Mouse (Mus musculus) large intestine, adult 2 months (tissue): Measurements from ENCODE around the gene Zdhhc20. TPM values are rescaled to one million over a fixed set of nuclear protein-coding genes. Genes with fewer than 3 reads are reported as not detected.

Source experiments
- polyA plus RNA-seq: library from polyadenylated mRNA; depleted of rRNA; stranded (reverse); fragments of >200 nt; gene quantifications from 2 replicates; pipeline ENCODE4 v1.2.3, GENCODE M21; 2012; rRNA removed

Gene Zdhhc20
- polyA plus RNA-seq, 1 experiment = 5.2 TPM

Other genes with a start within 250 kb of the Zdhhc20 start
- 2.1 and 3.2 TPM in 2 replicates for gene Xpo4, start 224.8 kb downstream of the Zdhhc20 start, polyA plus RNA-seq
- gene Gm49361, start 144.2 kb downstream of the Zdhhc20 start, polyA plus RNA-seq = not detected in 2 replicates
- gene Lats2, start 131.9 kb downstream of the Zdhhc20 start, polyA plus RNA-seq = 6.5 and 11.5 TPM in 2 replicates
- gene Sap18, start 92.1 kb downstream of the Zdhhc20 start, polyA plus RNA-seq = 3.3 and 6.1 TPM in 2 replicates
- gene Ska3, start 64.1 kb downstream of the Zdhhc20 start, polyA plus RNA-seq = 2.5 TPM in 2 replicates
- gene Mrpl57, start 64.0 kb downstream of the Zdhhc20 start, polyA plus RNA-seq = 73.3 and 78.2 TPM in 2 replicates
- 19.2 and 30.1 TPM in 2 replicates for gene Micu2, start 109.0 kb upstream of the Zdhhc20 start, polyA plus RNA-seq
- gene Fgf9, start 180.3 kb upstream of the Zdhhc20 start, polyA plus RNA-seq = 1.5 and 1.9 TPM in 2 replicates